Mouse (Mus musculus) midbrain, embryonic 13.5 days (tissue): ENCODE measurements around the gene Camta1. TPM values are rescaled to one million over a fixed set of nuclear protein-coding genes. Genes with fewer than 3 reads are reported as not detected.

ENCODE experiments used
- ATAC-seq: fragments of 200-750 bp; cut with Nextera tagmentation; 2 replicates; pipeline ENCODE4 v1.8.0; 2017; ENCODE audit warnings: mild to moderate bottlenecking, moderate TSS enrichment, moderate library complexity
- H3K27ac ChIP-seq: fragments of 300-500 bp; sonication (generic); 2 replicates; pipeline ENCODE4 v1.5.1; 2015; ENCODE audit warnings: inconsistent platforms, mild to moderate bottlenecking, moderate library complexity
- H3K27me3 ChIP-seq: fragments of 300-500 bp; sonication (generic); 2 replicates; pipeline ENCODE4 v1.6.1; 2015; ENCODE audit warnings: mild to moderate bottlenecking, inconsistent platforms
- H3K36me3 ChIP-seq: fragments of 300-500 bp; sonication (generic); 2 replicates; pipeline ENCODE4 v1.6.1; 2015; ENCODE audit warnings: mild to moderate bottlenecking, inconsistent platforms
- H3K4me1 ChIP-seq: fragments of 300-500 bp; sonication (generic); replicated peaks from 2 replicates; pipeline ENCODE4 v1.6.1; 2015; ENCODE audit warnings: inconsistent platforms
- H3K4me2 ChIP-seq: fragments of 300-500 bp; sonication (generic); replicated peaks from 2 replicates; pipeline ENCODE4 v1.6.1; 2015; ENCODE audit warnings: moderate library complexity, mild to moderate bottlenecking, inconsistent platforms
- H3K4me3 ChIP-seq: fragments of 300-500 bp; sonication (generic); replicated peaks from 2 replicates; pipeline ENCODE4 v1.5.1; 2015; ENCODE audit warnings: mild to moderate bottlenecking, inconsistent platforms
- H3K9ac ChIP-seq: fragments of 300-500 bp; sonication (generic); replicated peaks from 2 replicates; pipeline ENCODE4 v1.6.1; 2015; ENCODE audit warnings: mild to moderate bottlenecking, inconsistent platforms
- H3K9me3 ChIP-seq: fragments of 300-500 bp; sonication (generic); 2 replicates; pipeline ENCODE4 v1.6.1; 2016; ENCODE audit warnings: mild to moderate bottlenecking, inconsistent platforms
- WGBS: fragments of 180-500 bp; shearing (Covaris S2); methylation state at CpG from one replicate; pipeline ENCODE4 v1.1.7; 2015; 5-methylcytosine and 5-hydroxymethylcytosine counted together
- polyA plus RNA-seq: library from polyadenylated mRNA; unstranded; fragments of >200 nt; fragmentation: Nextera tagmentation; extraction: Ambion mirVana; gene quantifications from 2 replicates; pipeline ENCODE4 v1.2.1, GENCODE M21; 2015

The Camta1 gene
- polyA plus RNA-seq, 1 experiment from 2014 or later, result 163 TPM

- Histone ChIP-seq H3K4me1 (peaks cover 14% of the 10 kb centered on the region), H3K27ac (no peak overlapping the region), H3K4me3 (no peak overlapping the region), H3K4me2 (no peak overlapping the region), H3K9me3 (no peaks in the 10 kb centered on the region), H3K9ac (no peak overlapping the region), H3K36me3 (no peaks in the 10 kb centered on the region), H3K27me3 (peaks cover 56% of the 10 kb centered on the region)
- 40% methylated on average over 6 of the region's 6 CpGs for WGBS
- no peak for ATAC-seq
Observed at GRCm38 (mm10) chr4:151161869-151162268, 699.8 kb downstream of the Camta1 start.

- Histone ChIP-seq H3K27ac (no peak overlapping the region), H3K9me3 (no peaks in the 10 kb centered on the region), H3K4me1 (peaks cover 14% of the 10 kb centered on the region), H3K36me3 (no peaks in the 10 kb centered on the region), H3K4me3 (no peak overlapping the region), H3K4me2 (no peak overlapping the region), H3K27me3 (peaks cover 62% of the 10 kb centered on the region), H3K9ac (no peak overlapping the region)
- WGBS, result 68% methylated on average over 4 of the region's 4 CpGs
- no peak for ATAC-seq
Observed at GRCm38 (mm10) chr4:151160932-151161331, 700.7 kb downstream of the Camta1 start.

- H3K27me3 ChIP-seq, result peaks cover 67% of the 10 kb centered on the region
- 78% methylated on average over 8 of the region's 8 CpGs for WGBS
- no peak for ATAC-seq
Observed at GRCm38 (mm10) chr4:151160476-151160875, 701.2 kb downstream of the Camta1 start.

GRCm38 (mm10) chr4:151158250-151158649 is 703.4 kb downstream of the Camta1 start:
- Histone ChIP-seq H3K9ac (no peak overlapping the region), H3K9me3 (no peaks in the 10 kb centered on the region), H3K4me2 (no peak overlapping the region), H3K4me3 (no peak overlapping the region), H3K36me3 (no peaks in the 10 kb centered on the region), H3K27me3 (peaks cover 63% of the 10 kb centered on the region), H3K4me1 (peaks cover 20% of the 10 kb centered on the region), H3K27ac (no peak overlapping the region)
- 58% methylated on average over 3 of the region's 3 CpGs for WGBS
- no peak for ATAC-seq

More at GRCm38 (mm10) chr4:151160476-151160875, 701.2 kb downstream of the Camta1 start:
- no peaks in the 10 kb centered on the region for H3K9me3 ChIP-seq
- H3K4me2 ChIP-seq, result no peak overlapping the region
- H3K9ac ChIP-seq, result no peak overlapping the region
- H3K36me3 ChIP-seq, result no peaks in the 10 kb centered on the region
- H3K4me1 ChIP-seq, result peaks cover 10% of the 10 kb centered on the region
- H3K27ac ChIP-seq, result no peak overlapping the region
- no peak overlapping the region for H3K4me3 ChIP-seq

- H3K4me2 ChIP-seq, result no peak overlapping the region
- no peak overlapping the region for H3K4me3 ChIP-seq
- H3K4me1 ChIP-seq, result peaks cover 31% of the 10 kb centered on the region
- no peaks in the 10 kb centered on the region for H3K36me3 ChIP-seq
- peak; percentile 70 for ATAC-seq
- 3% methylated on average over 7 of the region's 7 CpGs for WGBS
- no peak overlapping the region for H3K9ac ChIP-seq
- no peaks in the 10 kb centered on the region for H3K9me3 ChIP-seq
- no peak overlapping the region for H3K27ac ChIP-seq
- peaks cover 57% of the 10 kb centered on the region for H3K27me3 ChIP-seq
Observed at GRCm38 (mm10) chr4:151156904-151157303, 704.8 kb downstream of the Camta1 start.

- no peak overlapping the region for H3K9ac ChIP-seq
- H3K9me3 ChIP-seq, result no peaks in the 10 kb centered on the region
- H3K4me3 ChIP-seq, result no peak overlapping the region
- WGBS, result 76% methylated on average over 4 of the region's 4 CpGs
- peaks cover 42% of the 10 kb centered on the region for H3K4me1 ChIP-seq
- no peak overlapping the region for H3K4me2 ChIP-seq
- H3K27ac ChIP-seq, result no peak overlapping the region
- peaks cover 47% of the 10 kb centered on the region for H3K27me3 ChIP-seq
- no peaks in the 10 kb centered on the region for H3K36me3 ChIP-seq
- ATAC-seq, result no peak
Observed at GRCm38 (mm10) chr4:151155587-151155986, 706.1 kb downstream of the Camta1 start.

- Histone ChIP-seq H3K27me3 (peaks cover 45% of the 10 kb centered on the region), H3K36me3 (no peaks in the 10 kb centered on the region), H3K27ac (peak overlapping the region; percentile 65), H3K4me2 (no peak overlapping the region), H3K9ac (no peak overlapping the region; the same call in 1 of the 2 replicates), H3K9me3 (no peaks in the 10 kb centered on the region), H3K4me3 (no peak overlapping the region), H3K4me1 (peaks cover 52% of the 10 kb centered on the region)
- no peak for ATAC-seq
- 31% methylated on average over 4 of the region's 4 CpGs for WGBS
Observed at GRCm38 (mm10) chr4:151154306-151154705, 707.4 kb downstream of the Camta1 start.

- no peak for ATAC-seq
Observed at GRCm38 (mm10) chr4:151152010-151152409, 709.7 kb downstream of the Camta1 start.

GRCm38 (mm10) chr4:151150842-151151241 is 710.8 kb downstream of the Camta1 start:
- Histone ChIP-seq H3K4me3 (no peak overlapping the region), H3K9ac (0 out of 2 replicates have a peak overlapping the region, but pooled peaks have one; percentile 4), H3K4me2 (no peak overlapping the region), H3K36me3 (no peaks in the 10 kb centered on the region), H3K4me1 (peaks cover 62% of the 10 kb centered on the region), H3K27me3 (peaks cover 31% of the 10 kb centered on the region), H3K9me3 (no peaks in the 10 kb centered on the region), H3K27ac (peak overlapping the region; percentile 77)
- ATAC-seq, result no peak
- WGBS, result 54% methylated on average over 11 of the region's 11 CpGs

More at GRCm38 (mm10) chr4:151152010-151152409, 709.7 kb downstream of the Camta1 start:
- H3K4me2 ChIP-seq, result 0 out of 2 replicates have a peak overlapping the region, but pooled peaks have one; percentile 6
- no peaks in the 10 kb centered on the region for H3K36me3 ChIP-seq
- H3K9ac ChIP-seq, result no peak overlapping the region
- H3K27me3 ChIP-seq, result peaks cover 37% of the 10 kb centered on the region
- peak overlapping the region; percentile 77 for H3K27ac ChIP-seq
- WGBS, result 74% methylated on average over 6 of the region's 6 CpGs
- peaks cover 60% of the 10 kb centered on the region for H3K4me1 ChIP-seq
- H3K9me3 ChIP-seq, result no peaks in the 10 kb centered on the region
- H3K4me3 ChIP-seq, result no peak overlapping the region

- H3K9ac ChIP-seq, result no peak overlapping the region
- H3K4me1 ChIP-seq, result peaks cover 62% of the 10 kb centered on the region
- no peak overlapping the region for H3K4me2 ChIP-seq
- no peak overlapping the region for H3K4me3 ChIP-seq
- H3K27ac ChIP-seq, result peak overlapping the region; percentile 77; the same call in 1 of the 2 replicates
- 68% methylated on average over 11 of the region's 11 CpGs for WGBS
- no peaks in the 10 kb centered on the region for H3K9me3 ChIP-seq
- no peak for ATAC-seq
- H3K27me3 ChIP-seq, result peaks cover 24% of the 10 kb centered on the region
- no peaks in the 10 kb centered on the region for H3K36me3 ChIP-seq
Observed at GRCm38 (mm10) chr4:151150115-151150514, 711.6 kb downstream of the Camta1 start.

- no peak for ATAC-seq
- Histone ChIP-seq H3K4me1 (peaks cover 41% of the 10 kb centered on the region), H3K36me3 (peaks cover 14% of the 10 kb centered on the region), H3K27ac (no peak overlapping the region), H3K9ac (no peak overlapping the region), H3K27me3 (peaks cover 16% of the 10 kb centered on the region), H3K9me3 (peaks cover 13% of the 10 kb centered on the region), H3K4me3 (no peak overlapping the region), H3K4me2 (no peak overlapping the region)
- 19% methylated on average over 12 of the region's 12 CpGs for WGBS
Observed at GRCm38 (mm10) chr4:151147541-151147940, 714.1 kb downstream of the Camta1 start.

GRCm38 (mm10) chr4:151144121-151144520 is 717.6 kb downstream of the Camta1 start:
- WGBS, result 86% methylated on average over 14 of the region's 14 CpGs
- Histone ChIP-seq H3K9me3 (peaks cover 13% of the 10 kb centered on the region), H3K4me1 (peaks cover 39% of the 10 kb centered on the region), H3K36me3 (peaks cover 14% of the 10 kb centered on the region), H3K9ac (no peak overlapping the region), H3K4me2 (no peak overlapping the region), H3K4me3 (no peak overlapping the region), H3K27me3 (0 out of 2 replicates have a peak, but pooled peaks cover 6% of the 10 kb centered on the region), H3K27ac (no peak overlapping the region)
- no peak for ATAC-seq
